Mouse (Mus musculus) mouse embryonic stem cell (cell line): ENCODE data around the gene Tc2n.
"Not testable (repeated sequence)": the region's sequence is repeated elsewhere in the genome, so short reads cannot be mapped to it uniquely, and the experiment has no call there.

ENCODE experiments used
- in situ Hi-C, 2 experiments: fragments of 300-500 bp; cut with MboI; formaldehyde crosslinking; loops; 1 replicate in 1 of 2; 3 replicates in 1 of 2; pipeline ENCODE4 v1.14.3; 2019 to 2020; ENCODE audit warnings: low sequenced_read_pairs in 2 of 2, low pct_unique_long_range_greater_than_20kb in 1 of 2, mixed read lengths in 1 of 2; ENCODE audit not compliant: unreplicated experiment in 1 of 2

Gene Tc2n

DNA sequence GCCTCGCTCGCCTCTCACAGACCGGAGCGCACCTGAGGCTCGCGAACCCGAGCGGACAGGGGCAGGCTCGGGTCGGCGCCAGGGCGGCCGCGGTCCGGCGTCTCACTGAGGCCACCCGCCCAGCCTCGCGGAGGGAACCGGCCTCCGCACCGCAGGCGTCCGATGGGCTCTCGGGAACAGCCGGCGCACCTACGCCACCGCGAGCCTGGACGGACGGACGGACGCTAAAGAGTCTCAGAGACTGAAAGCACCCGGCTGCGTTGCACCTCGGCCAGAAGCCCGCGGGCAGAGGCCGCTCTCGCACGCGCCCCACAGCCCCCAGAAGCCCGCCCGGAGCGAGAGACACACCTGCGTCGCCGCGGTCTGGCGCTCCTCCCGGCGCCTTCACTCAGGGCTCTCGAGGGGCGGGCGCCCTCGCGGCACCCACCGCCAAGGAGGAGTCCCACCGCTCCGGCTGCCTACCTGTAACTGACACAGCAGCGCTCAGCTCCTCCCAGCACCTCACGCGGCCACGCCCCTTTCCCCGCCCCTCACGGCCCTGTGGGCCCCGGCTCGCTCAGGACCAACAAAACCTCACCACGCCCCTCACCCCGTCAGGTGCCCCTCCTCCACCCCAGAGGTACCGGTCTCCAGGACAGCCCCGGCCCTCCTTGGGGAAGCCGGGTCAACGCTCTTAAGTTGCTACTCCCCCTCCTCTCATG, at the start of gene Tc2n:
TSS of gene Tc2n (minus strand) at position 470 of the 701 bp plus-strand sequence.
- in situ Hi-C loops: no loop called here

DNA sequence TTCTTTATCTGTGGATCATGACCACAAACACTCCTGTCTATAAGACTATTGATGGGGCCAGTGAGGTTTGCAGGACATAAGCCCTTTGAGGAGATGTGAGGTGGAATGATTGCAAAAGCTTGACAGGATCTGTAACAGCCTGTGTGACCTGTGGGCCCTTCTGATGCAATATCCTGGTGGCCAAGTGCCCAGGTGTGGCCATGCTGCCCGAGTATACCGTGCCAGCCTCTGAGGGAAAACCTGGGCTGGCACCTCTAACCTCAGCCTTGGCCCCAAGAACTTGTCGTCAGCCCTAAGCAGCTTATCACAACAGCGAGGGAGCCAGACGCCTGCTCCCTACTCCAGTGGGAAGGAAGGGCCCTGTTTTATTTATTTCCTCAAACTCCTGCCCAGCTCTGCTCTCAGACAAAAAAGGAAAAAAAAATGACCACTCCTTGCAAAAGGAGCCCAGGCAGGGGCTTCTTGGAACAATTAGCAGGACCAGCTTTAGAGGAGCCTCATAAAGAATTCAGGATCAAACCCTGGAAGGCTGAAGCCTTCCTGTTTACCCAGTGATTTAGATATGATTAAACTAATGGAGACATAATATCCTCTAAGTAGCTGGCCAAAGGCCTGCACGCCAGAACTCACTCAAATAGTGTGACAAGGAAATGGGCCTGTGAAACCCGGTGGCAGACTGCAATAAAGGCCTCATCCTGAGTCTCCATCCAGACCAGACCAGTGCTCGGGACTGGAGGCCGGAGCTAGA, 49.2 kb upstream of the Tc2n start:
- in situ Hi-C loops: no loop called here

DNA sequence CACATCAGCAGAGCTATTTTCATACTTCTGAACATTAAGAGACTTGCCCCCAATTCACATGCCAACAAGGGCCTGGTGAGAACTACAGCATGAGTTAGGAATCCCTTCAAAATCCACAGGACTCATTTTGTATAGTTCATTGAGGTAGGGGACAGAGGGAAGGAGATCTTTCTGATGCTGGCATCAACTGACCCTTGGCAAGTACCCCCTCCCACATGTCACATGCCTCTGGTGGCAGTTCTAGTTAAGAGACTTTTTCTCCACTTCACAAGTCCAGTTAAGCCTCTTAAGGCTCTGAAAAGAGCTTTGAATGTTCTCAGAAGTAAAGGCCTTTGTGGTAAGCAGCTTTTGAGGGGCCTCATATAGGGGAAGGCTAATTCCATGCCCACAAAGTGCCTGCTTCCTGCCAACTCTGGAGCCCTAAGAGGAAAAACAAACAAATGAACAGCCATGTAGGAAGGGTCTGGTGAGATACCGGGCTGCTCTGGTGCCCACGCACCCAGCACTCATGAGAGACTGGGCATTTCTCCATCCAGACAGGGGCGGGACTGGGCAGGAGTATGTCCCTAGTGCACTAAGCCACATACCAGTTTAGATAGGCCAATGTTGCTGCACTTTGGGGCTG, 48.0 kb upstream of the Tc2n start:
- in situ Hi-C loops: no loop called here

DNA sequence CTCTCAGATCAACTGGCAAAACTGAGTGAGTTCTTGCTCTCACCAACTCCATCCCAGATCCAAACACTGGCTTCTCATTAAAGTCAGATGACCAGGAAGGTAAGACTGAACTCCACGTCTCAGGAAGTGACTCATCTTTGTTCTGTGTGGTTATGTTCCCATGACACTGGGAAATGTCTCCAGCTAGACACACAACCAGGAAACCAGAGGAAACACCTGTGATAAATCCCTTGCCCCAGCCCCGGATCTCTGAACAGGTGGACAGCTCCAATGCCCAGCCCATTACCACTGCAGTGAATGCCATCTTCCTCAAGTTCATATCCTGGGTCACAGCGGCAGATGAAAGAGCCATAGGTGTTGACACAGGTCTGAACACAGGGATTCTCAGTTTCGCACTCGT, 46.5 kb upstream of the Tc2n start:
- in situ Hi-C loops: no loop called here

DNA sequence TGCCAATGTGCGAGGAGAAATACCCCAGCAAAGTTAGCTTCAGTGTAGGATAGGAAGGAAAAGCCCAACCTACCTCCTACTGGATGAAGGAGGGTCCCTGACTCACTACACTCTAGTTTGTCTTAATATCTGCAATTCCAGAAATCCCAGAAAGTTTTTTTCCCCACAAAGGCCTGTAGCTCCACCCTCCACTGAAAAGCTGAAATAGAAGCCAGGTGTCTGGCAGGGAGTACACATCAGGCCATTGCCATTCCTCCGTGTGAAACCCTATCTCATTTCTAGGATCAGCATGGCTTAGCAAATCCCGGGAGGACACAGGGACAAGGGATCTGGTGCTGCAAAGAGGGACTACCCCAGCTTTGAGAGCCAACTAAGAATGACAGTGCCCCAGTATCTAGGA, 44.7 kb upstream of the Tc2n start:
- in situ Hi-C loops: no loop called here

DNA sequence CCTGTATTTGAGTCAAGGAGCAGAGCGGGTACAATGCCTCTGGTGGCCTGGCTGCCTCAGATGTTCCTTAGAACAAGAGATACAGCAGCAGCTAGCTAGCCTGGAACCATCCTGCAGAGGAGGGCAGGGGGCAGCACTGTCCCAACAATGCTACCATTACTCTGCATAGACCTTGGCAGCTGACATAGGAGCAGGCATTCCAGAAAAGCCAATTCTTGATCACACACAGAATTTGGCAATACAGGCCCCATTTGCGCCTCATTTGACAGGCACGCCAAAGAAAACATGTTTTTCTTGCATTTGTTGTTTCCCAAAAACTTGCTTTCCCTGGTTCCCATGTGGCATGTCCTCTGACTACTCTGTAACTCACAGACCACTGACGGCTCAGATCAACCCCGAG, 43.7 kb upstream of the Tc2n start:
- in situ Hi-C loops: no loop called here

DNA sequence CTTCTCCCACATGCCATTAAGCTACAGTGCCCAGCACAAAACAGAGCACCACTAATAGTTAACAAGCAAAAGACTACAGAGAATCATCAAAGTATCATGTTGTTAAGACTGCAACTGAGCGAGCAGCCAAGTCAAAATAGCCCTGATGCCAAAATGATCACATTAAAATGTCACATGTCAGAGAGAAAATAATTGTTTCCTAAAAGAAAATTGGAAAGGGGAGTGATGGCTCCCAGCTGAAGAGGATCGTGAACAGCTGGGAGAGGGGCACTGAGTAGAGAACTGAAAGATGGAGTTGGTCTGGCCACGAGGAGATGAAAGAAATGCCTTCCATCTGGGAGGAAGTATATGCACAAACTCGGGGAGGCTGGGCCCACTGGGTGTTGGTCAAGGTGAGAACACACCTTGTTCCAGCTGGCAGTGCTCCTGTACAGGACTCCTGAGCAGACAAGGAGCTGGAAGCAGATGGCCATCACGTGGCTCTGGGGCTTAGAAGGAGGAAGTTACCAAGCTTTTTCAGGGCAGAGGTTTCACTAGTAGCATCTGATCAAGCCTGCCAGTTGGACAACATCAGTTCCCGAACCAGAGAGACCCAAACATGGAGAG, 41.2 kb upstream of the Tc2n start:
- in situ Hi-C loops: no loop called here

DNA sequence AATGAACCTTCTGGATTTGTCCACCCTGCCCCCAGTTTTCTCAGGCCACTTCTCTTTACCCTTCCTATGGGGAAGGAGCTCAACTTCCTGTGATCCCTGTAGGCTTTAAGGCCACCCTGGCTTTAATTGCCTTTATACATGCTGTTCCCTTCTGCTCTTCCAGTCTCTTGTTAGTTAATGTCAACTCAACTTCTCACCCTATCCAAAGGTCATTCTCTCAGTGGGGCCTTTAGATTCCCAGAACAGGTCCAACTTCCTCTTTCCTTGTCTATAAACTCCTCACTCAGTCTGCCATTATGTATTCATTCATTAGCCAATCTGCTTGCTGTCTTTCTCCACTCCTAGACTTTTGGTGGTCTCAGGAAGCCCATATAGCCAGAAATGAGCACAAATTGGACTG, 40.4 kb upstream of the Tc2n start:
- in situ Hi-C loops: no loop called here

DNA sequence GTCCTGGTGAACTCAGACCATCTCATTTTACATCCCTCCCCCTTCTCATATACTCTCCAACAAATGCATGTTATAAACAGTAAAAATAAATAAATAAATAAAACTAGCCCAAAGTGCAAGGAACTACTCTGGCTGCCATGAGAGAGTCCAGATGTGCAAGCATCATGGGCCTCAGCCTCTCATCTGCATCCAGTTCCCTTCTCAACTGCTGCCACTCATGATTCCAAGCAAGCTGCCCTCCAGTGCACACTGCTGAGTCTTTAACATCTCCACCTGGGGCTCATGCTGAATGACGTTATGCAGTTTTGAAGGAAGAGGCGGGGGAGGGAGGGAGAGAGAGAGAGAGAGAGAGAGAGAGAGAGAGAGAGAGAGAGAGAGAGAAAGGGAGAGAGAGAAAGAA, 24.1 kb upstream of the Tc2n start:
- in situ Hi-C loops: no loop called here

DNA sequence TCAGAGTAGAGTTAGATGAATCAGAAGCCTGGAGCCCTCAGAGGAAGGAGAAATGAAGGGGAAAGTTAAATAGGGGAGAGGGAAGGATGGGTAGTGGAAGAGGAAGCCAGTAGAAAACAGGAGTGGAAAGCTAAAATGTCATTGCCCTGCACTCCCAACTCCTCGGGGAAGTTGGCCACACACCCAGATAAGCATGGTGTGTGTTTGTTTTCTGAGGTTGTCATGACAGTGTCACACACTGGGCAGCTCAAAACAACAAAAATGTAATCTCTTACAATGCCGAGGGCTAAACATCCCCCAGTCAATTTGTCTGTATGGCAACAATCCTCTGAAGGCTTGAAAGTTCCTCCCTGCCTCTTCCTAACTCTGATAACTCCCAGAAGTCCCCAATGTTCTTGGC, 22.2 kb upstream of the Tc2n start:
- in situ Hi-C loops: no loop called here

DNA sequence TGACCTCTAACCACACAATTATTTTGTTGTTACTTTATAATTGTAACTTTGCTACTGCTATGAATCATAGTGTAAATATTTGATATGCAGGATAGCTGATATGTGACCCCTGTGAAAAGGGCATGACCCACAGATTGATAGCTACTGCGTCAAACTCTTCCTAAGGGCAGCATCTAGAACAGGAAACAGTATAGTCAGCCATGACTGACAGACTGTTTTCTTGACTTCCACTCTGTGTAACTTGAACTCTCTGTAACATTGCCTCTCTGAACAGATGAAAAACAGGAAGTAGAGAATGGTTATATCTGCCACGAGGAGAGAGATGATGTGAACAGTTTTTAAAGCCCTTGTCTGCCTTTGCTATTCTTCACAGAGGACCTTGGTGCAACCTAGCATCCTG, 21.7 kb upstream of the Tc2n start:
- in situ Hi-C loops: no loop called here

DNA sequence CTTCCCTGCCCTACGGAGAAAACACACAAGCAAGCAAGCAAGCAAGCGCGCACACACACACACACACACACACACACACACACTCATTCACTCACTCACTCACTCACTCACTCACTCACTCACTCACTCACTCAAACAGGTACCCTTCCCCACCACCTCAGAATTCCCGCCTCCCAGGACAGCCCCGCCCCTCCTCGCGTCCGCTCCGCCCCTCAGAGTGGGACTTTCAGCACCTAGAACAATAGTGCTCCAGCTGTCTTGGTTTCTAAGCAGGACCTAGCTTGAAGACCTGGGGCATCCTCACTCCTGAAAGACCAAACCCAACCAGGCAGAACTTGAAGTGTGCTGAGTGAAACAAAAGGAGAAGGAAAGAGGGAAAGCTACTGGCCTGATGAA, 430 bp upstream of the Tc2n start:
- in situ Hi-C loops: no loop called here

DNA sequence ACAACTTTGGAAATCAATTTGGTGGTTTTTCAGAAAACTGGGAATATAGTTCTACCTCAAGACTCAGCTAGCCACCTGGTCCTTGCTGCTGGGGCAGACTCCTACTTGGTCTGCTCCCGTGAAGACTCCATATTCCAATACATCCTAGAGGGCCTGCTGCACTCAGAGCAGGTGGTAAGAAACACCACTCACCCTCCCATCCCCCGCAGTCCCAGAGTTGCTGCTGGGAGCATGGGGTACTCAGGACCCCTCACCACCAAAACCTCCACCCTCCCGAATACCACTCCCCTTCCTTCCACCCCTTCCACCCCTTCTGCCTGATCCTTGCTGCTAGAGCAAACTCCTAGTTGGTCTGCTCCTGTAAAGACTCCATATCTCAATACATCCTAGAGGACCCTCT, 19.1 kb downstream of the Tc2n start:
- in situ Hi-C loops: no loop called here

DNA sequence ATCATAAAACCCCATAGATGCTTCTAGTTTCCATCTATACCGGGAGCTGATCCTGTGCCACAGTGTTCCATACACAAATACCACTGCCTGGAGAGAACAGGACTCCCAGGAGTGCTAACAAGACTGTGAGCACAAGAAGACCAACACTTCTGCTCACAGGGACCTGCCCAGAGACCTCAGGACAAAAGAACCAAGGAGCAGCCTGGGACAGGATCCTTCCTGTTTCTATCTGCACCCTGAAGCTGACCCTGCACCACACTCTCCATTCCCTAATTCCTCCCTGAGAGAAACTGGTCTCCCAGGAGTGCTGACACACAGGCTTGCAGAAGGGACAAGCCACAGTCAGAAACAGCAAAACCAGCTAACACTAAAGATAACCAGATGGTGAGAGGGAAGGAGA, 21.8 kb downstream of the Tc2n start:
- in situ Hi-C loops: no loop called here

DNA sequence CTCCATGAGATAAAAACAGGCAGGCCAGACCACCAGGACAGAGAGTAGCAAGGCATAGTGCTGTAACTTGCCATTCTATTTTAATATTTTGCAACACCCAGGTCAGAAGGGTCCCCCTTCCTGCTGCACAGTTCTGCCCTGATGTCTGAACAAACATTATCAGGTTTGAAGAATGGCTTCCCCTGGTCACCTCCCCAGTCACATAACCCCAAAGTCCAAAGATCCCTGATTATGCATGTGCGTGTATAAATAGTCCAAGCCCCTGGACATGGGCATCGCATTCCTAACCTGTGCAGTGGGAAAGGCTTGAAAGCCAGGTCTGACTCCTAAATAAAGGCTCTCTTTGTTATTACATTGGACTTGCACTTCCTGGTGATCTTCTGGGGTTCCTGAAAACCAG, 37.8 kb downstream of the Tc2n start:
- in situ Hi-C loops: no loop called here

DNA sequence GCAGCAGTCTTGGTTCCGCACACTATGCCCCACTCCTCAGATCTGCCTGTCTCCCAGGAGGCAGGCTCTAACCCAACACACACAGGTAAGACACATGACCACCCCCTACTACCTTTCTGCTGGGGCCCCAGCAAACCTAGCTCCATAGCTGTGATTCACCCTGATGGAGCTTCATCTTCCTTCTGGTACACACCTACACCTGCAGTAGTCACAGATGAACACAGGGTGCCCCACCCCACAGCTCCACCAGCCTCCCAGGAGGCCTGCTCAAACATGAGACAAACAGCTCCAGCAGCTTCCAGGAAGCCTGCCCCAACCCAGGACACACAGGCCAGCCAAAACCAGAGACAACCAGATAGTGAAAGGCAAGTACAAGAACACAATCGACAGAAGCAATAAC, 50.8 kb downstream of the Tc2n start:
- in situ Hi-C loops: no loop called here

DNA sequence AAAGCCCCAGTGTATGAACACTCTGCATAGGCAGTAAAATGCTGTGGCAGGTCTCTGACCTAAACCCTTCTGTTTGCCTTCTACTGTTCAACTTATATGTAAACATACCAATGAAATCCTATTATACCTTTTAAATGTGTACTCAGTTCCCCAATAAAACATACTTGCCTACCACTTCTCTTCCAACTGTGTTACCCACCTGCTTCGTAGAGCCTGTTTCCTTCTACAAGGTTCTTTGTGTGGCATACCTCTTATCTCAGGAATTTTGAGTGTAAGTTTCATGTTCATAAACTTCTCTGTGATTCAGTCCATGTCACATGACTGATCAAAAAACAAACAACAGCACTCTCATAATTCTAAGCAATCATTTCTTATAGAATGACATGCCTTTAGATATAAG, 85.2 kb downstream of the Tc2n start:
- in situ Hi-C loops: no loop called here

DNA sequence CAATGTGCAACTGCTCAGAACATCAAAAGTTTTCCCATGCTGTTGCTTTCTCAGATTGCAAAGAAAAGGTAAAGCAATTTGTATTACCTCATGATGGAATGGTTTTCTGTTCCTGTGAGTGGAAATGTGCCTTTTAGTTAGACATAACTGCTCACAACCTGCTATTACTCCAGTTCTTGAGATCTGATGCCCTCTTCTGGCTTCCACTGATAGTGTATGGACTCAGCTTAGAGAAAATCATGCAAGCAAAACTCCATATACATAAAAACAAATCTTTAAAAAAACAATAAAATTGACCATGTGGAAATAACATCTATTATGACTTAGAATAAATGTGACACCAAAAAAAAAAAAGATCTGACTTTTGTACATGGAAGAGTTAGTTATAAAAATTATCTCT, 111.7 kb downstream of the Tc2n start:
- in situ Hi-C loops: not testable (repeated sequence)
